In genomic region chr3:148984326-148984725, GRCm38 (mm10) we compare ENCODE assay signal across 11 mouse cellular contexts. TPM values are rescaled to one million over a fixed set of nuclear protein-coding genes. Genes with fewer than 3 reads are reported as not detected.
DNase-seq lines count a peak whose midpoint lies in the region; ATAC-seq lines count a peak whose summit lies in the region.
"Had no signal": no experiment of that assay in that cellular context is flagged by ENCODE, and none has a peak within 500 bp of the region (broad histone marks: within the 10 kb centered on the region; RNA-seq: fewer than 3 reads in every experiment).

No protein-coding gene starts in this region.

- no peak overlapping the region for H3K4me3 ChIP-seq in hindbrain, embryonic 12.5 days
- H3K4me3 ChIP-seq in hindbrain, embryonic 10.5 days, result no peak overlapping the region
- H3K4me3 ChIP-seq in embryonic facial prominence, embryonic 15.5 days (replicated peaks), result peak overlapping the region; percentile 19; the same call in 1 of the 2 replicates
- H3K4me3 ChIP-seq in midbrain, embryonic 13.5 days (replicated peaks), result peak overlapping the region; percentile 24

- 52% methylated on average over 6 of the region's 6 CpGs for WGBS in hindbrain, embryonic 12.5 days
- 59% methylated on average over 6 of the region's 6 CpGs for WGBS in hindbrain, embryonic 10.5 days
- 40% methylated on average over 6 of the region's 6 CpGs for WGBS in embryonic facial prominence, embryonic 15.5 days
- 44% methylated on average over 6 of the region's 6 CpGs for WGBS in midbrain, embryonic 13.5 days

- peaks cover 26% of the 10 kb centered on the region for H3K4me1 ChIP-seq in hindbrain, embryonic 12.5 days
- H3K4me1 ChIP-seq in hindbrain, embryonic 10.5 days (replicated peaks), result peaks cover 56% of the 10 kb centered on the region
- peaks cover 27% of the 10 kb centered on the region for H3K4me1 ChIP-seq in embryonic facial prominence, embryonic 15.5 days
- H3K4me1 ChIP-seq in midbrain, embryonic 13.5 days (replicated peaks), result peaks cover 45% of the 10 kb centered on the region

- no peaks in the 10 kb centered on the region for H3K27me3 ChIP-seq in hindbrain, embryonic 12.5 days
- no peaks in the 10 kb centered on the region for H3K27me3 ChIP-seq in hindbrain, embryonic 10.5 days (ENCODE audit: insufficient read depth, poor library complexity, severe bottlenecking)
- no peaks in the 10 kb centered on the region for H3K27me3 ChIP-seq in embryonic facial prominence, embryonic 15.5 days
- no peaks in the 10 kb centered on the region for H3K27me3 ChIP-seq in midbrain, embryonic 13.5 days

- DNase-seq in hindbrain, embryonic 10.5 days (ENCODE audit: low spot score), result no peak
- DNase-seq in kidney, adult 9 months, result peak; percentile 77
- DNase-seq in adipocyte (ENCODE audit: low spot score), result no peak
- DNase-seq in cerebellum, adult 9-11 months, result no peak
- no peak for DNase-seq in testis, postnatal 14 days (ENCODE audit: low spot score)
- DNase-seq: cerebellum, adult 18-20 months; thymus, postnatal 4 days had no signal

- peak overlapping the region; percentile 20; the same call in 1 of the 2 replicates for H3K4me2 ChIP-seq in hindbrain, embryonic 12.5 days (replicated peaks)
- H3K4me2 ChIP-seq in embryonic facial prominence, embryonic 15.5 days (replicated peaks), result peak overlapping the region; percentile 31
- peak overlapping the region; percentile 47 for H3K4me2 ChIP-seq in midbrain, embryonic 13.5 days (replicated peaks)

- no peak for ATAC-seq in hindbrain, embryonic 12.5 days (ENCODE audit: low FRiP score)
- no peak for ATAC-seq in embryonic facial prominence, embryonic 15.5 days (ENCODE audit: insufficient number of reproducible peaks, low FRiP score, low TSS enrichment, low read depth)
- no peak for ATAC-seq in midbrain, embryonic 13.5 days
- ATAC-seq: activated CD4-positive, CD25-positive, alpha-beta regulatory T cell, adult 4 months had no signal

- no peak overlapping the region for H3K9ac ChIP-seq in hindbrain, embryonic 12.5 days
- no peak overlapping the region for H3K9ac ChIP-seq in embryonic facial prominence, embryonic 15.5 days
- no peak overlapping the region; the same call in 1 of the 2 replicates for H3K9ac ChIP-seq in midbrain, embryonic 13.5 days (replicated peaks)

- no peaks in the 10 kb centered on the region for H3K9me3 ChIP-seq in hindbrain, embryonic 12.5 days (replicated peaks)
- no peaks in the 10 kb centered on the region for H3K9me3 ChIP-seq in hindbrain, embryonic 10.5 days
- H3K9me3 ChIP-seq in embryonic facial prominence, embryonic 15.5 days (replicated peaks), result no peaks in the 10 kb centered on the region
- no peaks in the 10 kb centered on the region for H3K9me3 ChIP-seq in midbrain, embryonic 13.5 days

- H3K27ac ChIP-seq in hindbrain, embryonic 12.5 days, result no peak overlapping the region
- H3K27ac ChIP-seq in hindbrain, embryonic 10.5 days, result no peak overlapping the region
- H3K27ac ChIP-seq in embryonic facial prominence, embryonic 15.5 days (replicated peaks), result no peak overlapping the region
- H3K27ac ChIP-seq in midbrain, embryonic 13.5 days, result no peak overlapping the region

- no peaks in the 10 kb centered on the region for H3K36me3 ChIP-seq in hindbrain, embryonic 12.5 days
- H3K36me3 ChIP-seq in hindbrain, embryonic 10.5 days, result 0 out of 2 replicates have a peak, but pooled peaks cover 6% of the 10 kb centered on the region
- no peaks in the 10 kb centered on the region for H3K36me3 ChIP-seq in embryonic facial prominence, embryonic 15.5 days
- H3K36me3 ChIP-seq in midbrain, embryonic 13.5 days, result no peaks in the 10 kb centered on the region

RNA-seq across cellular contexts. Expression of gene Adgrl2, which starts 6.0 kb away (rescaled TPM):
- polyA plus RNA-seq in hindbrain, embryonic 12.5 days (2016; fragmentation: Nextera tagmentation; extraction: Ambion mirVana), result 98.1 and 121 TPM in 2 replicates
- polyA plus RNA-seq in hindbrain, embryonic 10.5 days (2016; fragmentation: Nextera tagmentation; extraction: Ambion mirVana), result 64.4 and 64.6 TPM in 2 replicates
- polyA plus RNA-seq in embryonic facial prominence, embryonic 15.5 days (2015; fragmentation: Nextera tagmentation; extraction: Ambion mirVana), result 83.6 and 86.7 TPM in 2 replicates
- 120 and 125 TPM in 2 replicates for polyA plus RNA-seq in midbrain, embryonic 13.5 days (2015; fragmentation: Nextera tagmentation; extraction: Ambion mirVana)

Comparison
In these comparisons a context has a peak if more than half of its experiments do, and no peak if none do; other contexts are left out.
1. H3K4me3 ChIP-seq: peak in embryonic facial prominence, embryonic 15.5 days (single experiment) and midbrain, embryonic 13.5 days (single experiment); none in hindbrain, embryonic 12.5 days (single experiment) and hindbrain, embryonic 10.5 days (single experiment).
2. Peak in every context shown above with its lines, with median percentiles within 50 percentile points of each other: H3K4me2 ChIP-seq.